Mouse (Mus musculus): ENCODE data around the gene Tbc1d24. TPM values are rescaled to one million over a fixed set of nuclear protein-coding genes. Genes with fewer than 3 reads are reported as not detected.
A peak's percentile ranks its signal among the peaks of the same experiment; 100 is the strongest.

Tbc1d24 gene
- polyA plus RNA-seq, 2 experiments = 5.4 to 14.1 TPM

DNA sequence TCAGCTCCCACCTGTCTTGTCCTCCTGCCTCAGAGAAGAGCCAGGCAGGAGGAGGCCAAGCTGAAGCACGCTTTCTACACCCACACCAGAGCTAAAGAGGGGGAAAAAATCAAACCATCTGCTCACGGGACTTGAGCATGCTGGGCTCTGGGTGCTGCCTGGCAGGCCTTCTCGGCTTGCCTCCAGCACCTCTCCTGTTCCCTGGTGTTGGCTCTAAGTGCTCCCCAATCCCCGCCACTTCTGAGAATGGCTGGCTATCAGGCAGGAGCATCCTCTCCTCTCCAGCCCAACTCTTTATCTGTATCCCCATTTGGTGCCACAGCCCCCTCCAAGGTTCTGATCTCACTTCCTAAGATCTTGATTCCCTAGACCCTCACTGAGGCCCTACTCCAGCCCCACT is 6.1 kb downstream of the Tbc1d24 start:
- peak; percentile 71 for TF ChIP-seq EP300 (IDR thresholded peaks at IDR 0.05; ENCODE audit: low read depth)
- no peak for TF ChIP-seq CTCF (IDR thresholded peaks at IDR 0.05; ENCODE audit: low read depth)
- Histone ChIP-seq H3K4me1 (replicated peaks; ENCODE audit: control insufficient read depth in 2 of 2, insufficient read depth in 2 of 2, low read length in 1 of 2) (peaks cover 81 to 87% of the 10 kb centered on the region in 2 experiments), H3K4me2 (ENCODE audit: low read depth) (peak overlapping the region; percentile 39), H3K27ac (peak overlapping the region; percentile 36), H3K4me3 (ENCODE audit: insufficient read depth in 1 of 2, low read depth in 2 of 2, low read length in 2 of 2) (no peak overlapping the region), H3K9ac (replicated peaks) (peak overlapping the region; percentile 4; the same call in 1 of the 2 replicates), H3K27me3 (ENCODE audit: control insufficient read depth, insufficient read depth, low read length) (no peaks in the 10 kb centered on the region), H3K9me3 (ENCODE audit: control insufficient read depth, low read length) (no peaks in the 10 kb centered on the region), H3K36me3 (replicated peaks; ENCODE audit: control insufficient read depth, insufficient read depth, low read depth) (no peaks in the 10 kb centered on the region; the same call in 1 of the 2 replicates)
- DNase-seq (ENCODE audit: low read depth in 3 of 3, low spot score in 3 of 3) (peak; percentile 65 to 71 (median 70)), ATAC-seq (ENCODE audit: insufficient read depth) (peak; percentile 52; the same call in 1 of the 2 replicates)
- 15% methylated on average over 4 of the region's 4 CpGs for WGBS (ENCODE audit: insufficient replicate concordance)

- WGBS (ENCODE audit: insufficient replicate concordance) = 44% methylated on average over 15 of the region's 15 CpGs
- peak; percentile 58 to 60 (median 59) for DNase-seq (ENCODE audit: low read depth in 3 of 3, low spot score in 3 of 3)
- H3K9ac ChIP-seq (replicated peaks) = no peak overlapping the region; the same call in none of the 2 replicates
- peak overlapping the region; percentile 13; the same call in 1 of the 2 replicates for H3K27ac ChIP-seq
- H3K4me3 ChIP-seq (ENCODE audit: insufficient read depth in 1 of 2, low read depth in 2 of 2, low read length in 2 of 2) = 0 out of 4 replicates have a peak overlapping the region, but pooled peaks of 1 of the 2 experiments have one; percentile 5
- TF ChIP-seq CTCF (IDR thresholded peaks at IDR 0.05; ENCODE audit: low read depth) = no peak
- peak; percentile 32; the same call in 1 of the 2 replicates for TF ChIP-seq EP300 (IDR thresholded peaks at IDR 0.05; ENCODE audit: low read depth)
- no peaks in the 10 kb centered on the region for H3K27me3 ChIP-seq (ENCODE audit: control insufficient read depth, insufficient read depth, low read length)
- H3K9me3 ChIP-seq (ENCODE audit: control insufficient read depth, low read length) = no peaks in the 10 kb centered on the region
- H3K4me1 ChIP-seq (replicated peaks; ENCODE audit: control insufficient read depth in 2 of 2, insufficient read depth in 2 of 2, low read length in 1 of 2) = peaks cover 75 to 87% of the 10 kb centered on the region in 2 experiments
- peak; percentile 35 for ATAC-seq (ENCODE audit: insufficient read depth)
- no peaks in the 10 kb centered on the region; the same call in 1 of the 2 replicates for H3K36me3 ChIP-seq (replicated peaks; ENCODE audit: control insufficient read depth, insufficient read depth, low read depth)
- H3K4me2 ChIP-seq (ENCODE audit: low read depth) = peak overlapping the region; percentile 29; the same call in 1 of the 2 replicates
Measured at GRCm38 (mm10) chr17:24197032-24197824, 8.1 kb downstream of the Tbc1d24 start.

DNA sequence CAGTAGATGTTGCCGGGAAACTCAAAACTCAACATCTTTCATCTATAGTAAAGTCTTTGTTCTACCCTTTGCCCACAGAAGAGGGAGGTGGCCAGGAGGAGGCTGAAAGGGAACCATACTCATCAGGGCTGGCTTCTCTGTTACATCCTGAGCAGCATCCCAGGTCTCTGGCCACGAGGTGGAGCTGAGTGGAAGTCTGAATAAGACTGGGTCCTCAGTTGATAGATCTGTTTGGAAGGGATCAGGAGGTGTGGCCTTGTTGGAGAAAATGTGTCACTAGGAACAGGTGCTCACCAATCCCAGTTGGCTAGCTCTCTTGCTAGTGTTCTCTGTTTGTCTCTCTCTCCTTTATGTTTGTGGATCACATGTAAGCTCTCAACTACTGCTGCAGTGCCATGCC is 10.0 kb downstream of the Tbc1d24 start:
- TF ChIP-seq CTCF (IDR thresholded peaks at IDR 0.05; ENCODE audit: low read depth) (no peak), EP300 (IDR thresholded peaks at IDR 0.05; ENCODE audit: low read depth) (no peak)
- H3K27me3 ChIP-seq (ENCODE audit: control insufficient read depth, insufficient read depth, low read length) = no peaks in the 10 kb centered on the region
- no peaks in the 10 kb centered on the region for H3K36me3 ChIP-seq (replicated peaks; ENCODE audit: control insufficient read depth, insufficient read depth, low read depth)
- 75% methylated on average over 2 of the region's 2 CpGs for WGBS (ENCODE audit: insufficient replicate concordance)
- H3K4me1 ChIP-seq (replicated peaks; ENCODE audit: control insufficient read depth in 2 of 2, insufficient read depth in 2 of 2, low read length in 1 of 2) = peaks cover 58 to 72% of the 10 kb centered on the region in 2 experiments
- H3K9ac ChIP-seq (replicated peaks) = no peak overlapping the region
- DNase-seq (ENCODE audit: low read depth in 3 of 3, low spot score in 3 of 3) (no peak), ATAC-seq (ENCODE audit: insufficient read depth) (no peak)
- H3K9me3 ChIP-seq (ENCODE audit: control insufficient read depth, low read length) = no peaks in the 10 kb centered on the region
- H3K27ac ChIP-seq = no peak overlapping the region
- H3K4me3 ChIP-seq (ENCODE audit: insufficient read depth in 1 of 2, low read depth in 2 of 2, low read length in 2 of 2) = no peak overlapping the region
- H3K4me2 ChIP-seq (ENCODE audit: low read depth) = no peak overlapping the region

- H3K4me1 ChIP-seq (replicated peaks; ENCODE audit: control insufficient read depth in 2 of 2, insufficient read depth in 2 of 2, low read length in 1 of 2) = peaks cover 44 to 56% of the 10 kb centered on the region in 2 experiments
- H3K27me3 ChIP-seq (ENCODE audit: control insufficient read depth, insufficient read depth, low read length) = no peaks in the 10 kb centered on the region
- no peak for TF ChIP-seq EP300 (IDR thresholded peaks at IDR 0.05; ENCODE audit: low read depth)
- no peak for TF ChIP-seq CTCF (IDR thresholded peaks at IDR 0.05; ENCODE audit: low read depth)
- WGBS (ENCODE audit: insufficient replicate concordance) = 66% methylated on average over 5 of the region's 5 CpGs
- peaks cover 5% of the 10 kb centered on the region for H3K36me3 ChIP-seq (replicated peaks; ENCODE audit: control insufficient read depth, insufficient read depth, low read depth)
- ATAC-seq (ENCODE audit: insufficient read depth) (peak; percentile 67), DNase-seq (ENCODE audit: low read depth in 3 of 3, low spot score in 3 of 3) (no peak)
- H3K9me3 ChIP-seq (ENCODE audit: control insufficient read depth, low read length) = no peaks in the 10 kb centered on the region
- no peak overlapping the region for H3K4me3 ChIP-seq (ENCODE audit: insufficient read depth in 1 of 2, low read depth in 2 of 2, low read length in 2 of 2)
- H3K27ac ChIP-seq = peak overlapping the region; percentile 56
- peak overlapping the region; percentile 36; the same call in 1 of the 2 replicates for H3K9ac ChIP-seq (replicated peaks)
- peak overlapping the region; percentile 35 for H3K4me2 ChIP-seq (ENCODE audit: low read depth)
Measured at GRCm38 (mm10) chr17:24193769-24194168, 11.6 kb downstream of the Tbc1d24 start.

DNA sequence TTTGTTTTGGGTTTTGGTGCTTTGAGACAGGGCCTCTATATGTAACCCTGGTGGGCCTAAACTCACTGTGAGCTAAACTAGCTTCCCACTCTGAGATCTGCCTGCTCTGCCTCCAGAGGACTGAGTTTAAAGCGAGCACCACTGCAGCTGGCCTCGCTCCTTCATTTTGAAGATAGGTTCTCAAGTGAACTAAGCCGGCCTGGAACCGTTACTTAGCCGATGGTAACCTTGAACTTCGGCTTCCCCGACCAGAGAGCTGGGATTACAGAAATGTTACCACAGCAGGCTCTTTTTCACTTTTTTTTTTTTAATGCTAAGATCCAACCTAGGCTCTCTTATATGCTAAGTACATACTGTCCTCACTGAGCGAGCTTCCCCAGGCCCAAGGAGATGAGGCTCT is 12.1 kb downstream of the Tbc1d24 start:
- Histone ChIP-seq H3K36me3 (replicated peaks; ENCODE audit: control insufficient read depth, insufficient read depth, low read depth) (peaks cover 8% of the 10 kb centered on the region), H3K27ac (peak overlapping the region; percentile 56), H3K27me3 (ENCODE audit: control insufficient read depth, insufficient read depth, low read length) (no peaks in the 10 kb centered on the region), H3K9me3 (ENCODE audit: control insufficient read depth, low read length) (no peaks in the 10 kb centered on the region), H3K9ac (replicated peaks) (peak overlapping the region; percentile 36; the same call in 1 of the 2 replicates), H3K4me2 (ENCODE audit: low read depth) (peak overlapping the region; percentile 35), H3K4me1 (replicated peaks; ENCODE audit: control insufficient read depth in 2 of 2, insufficient read depth in 2 of 2, low read length in 1 of 2) (peaks cover 39 to 51% of the 10 kb centered on the region in 2 experiments), H3K4me3 (ENCODE audit: insufficient read depth in 1 of 2, low read depth in 2 of 2, low read length in 2 of 2) (no peak overlapping the region)
- ATAC-seq (ENCODE audit: insufficient read depth) = no peak
- WGBS (ENCODE audit: insufficient replicate concordance) = 81% methylated on average over 8 of the region's 8 CpGs
- DNase-seq (ENCODE audit: low read depth in 3 of 3, low spot score in 3 of 3) = no peak
- no peak for TF ChIP-seq EP300 (IDR thresholded peaks at IDR 0.05; ENCODE audit: low read depth)
- TF ChIP-seq CTCF (IDR thresholded peaks at IDR 0.05; ENCODE audit: low read depth) = no peak

All from liver, embryonic 14.5 days (tissue).